8 mouse cellular contexts compared by ENCODE assay signal in genomic region chr7:141693591-141694273, GRCm38 (mm10). TPM values are rescaled to one million over a fixed set of nuclear protein-coding genes. Genes with fewer than 3 reads are reported as not detected.
DNase-seq lines count a peak whose midpoint lies in the region; ATAC-seq lines count a peak whose summit lies in the region.

No protein-coding gene starts in this region.

- H3K4me2 ChIP-seq in midbrain, embryonic 15.5 days = peak overlapping the region; percentile 44

- 48% methylated on average over 30 of the region's 30 CpGs for WGBS in limb, embryonic 10.5 days
- 58% methylated on average over 30 of the region's 30 CpGs for WGBS in midbrain, embryonic 15.5 days

- peak; percentile 17 for DNase-seq in adrenal gland, postnatal 25 days
- DNase-seq in adrenal gland, adult 8-10 months = no peak
- DNase-seq in WW6 (ENCODE audit: low read depth, low spot score) = peak; percentile 22
- DNase-seq in limb, embryonic 10.5 days (ENCODE audit: low spot score) = peak; percentile 51
- no peak for DNase-seq in MN1 (ENCODE audit: low spot score)
- DNase-seq in yolk sac, embryonic 10.5 days (ENCODE audit: low spot score) = no peak

- peak; percentile 14 to 33; a peak in 1 of 4 replicates for ATAC-seq in hematopoietic stem cell, adult 5-6 weeks (replicated peaks in 1 of 2; ENCODE audit: insufficient read depth in 1 of 2, low FRiP score in 2 of 2, low TSS enrichment in 1 of 2, low read depth in 1 of 2, poor library complexity in 2 of 2, severe bottlenecking in 2 of 2)
- ATAC-seq in midbrain, embryonic 15.5 days (replicated peaks) = no peak

- peaks cover 11% of the 10 kb centered on the region for H3K4me1 ChIP-seq in limb, embryonic 10.5 days
- no peaks in the 10 kb centered on the region for H3K4me1 ChIP-seq in midbrain, embryonic 15.5 days

- H3K9me3 ChIP-seq in limb, embryonic 10.5 days (replicated peaks) = no peaks in the 10 kb centered on the region
- no peaks in the 10 kb centered on the region for H3K9me3 ChIP-seq in midbrain, embryonic 15.5 days

- peak overlapping the region; percentile 32 for H3K4me3 ChIP-seq in limb, embryonic 10.5 days
- H3K4me3 ChIP-seq in midbrain, embryonic 15.5 days = no peak overlapping the region; the same call in 1 of the 2 replicates

- H3K36me3 ChIP-seq in limb, embryonic 10.5 days = no peaks in the 10 kb centered on the region
- H3K36me3 ChIP-seq in midbrain, embryonic 15.5 days (replicated peaks) = no peaks in the 10 kb centered on the region

- H3K9ac ChIP-seq in midbrain, embryonic 15.5 days = no peak overlapping the region

- peaks cover 15% of the 10 kb centered on the region for H3K27me3 ChIP-seq in limb, embryonic 10.5 days (ENCODE audit: low read depth, poor library complexity, severe bottlenecking)
- no peaks in the 10 kb centered on the region for H3K27me3 ChIP-seq in midbrain, embryonic 15.5 days (replicated peaks)

- no peak overlapping the region; the same call in 1 of the 2 replicates for H3K27ac ChIP-seq in limb, embryonic 10.5 days
- no peak overlapping the region for H3K27ac ChIP-seq in midbrain, embryonic 15.5 days

RNA-seq across cellular contexts. Expression of gene Muc2, which starts 3.6 kb away (rescaled TPM):
- total RNA-seq in adrenal gland, postnatal 25 days (2021) = 0.24 TPM in 1 of 2 replicates, not detected in the other
- total RNA-seq in adrenal gland, adult 8-10 months (2022) = 1 to 10 TPM in 2 of 4 experiments, under 1 TPM in 2; 0.24 to 2.2 (median 0.81) TPM
- total RNA-seq in hematopoietic stem cell, adult 5-6 weeks (2017) = not detected in 2 replicates
- polyA plus RNA-seq in limb, embryonic 10.5 days (2016; fragmentation: Nextera tagmentation; extraction: Ambion mirVana) = 0.05 and 0.29 TPM in 2 replicates
- 0.15 and 0.38 TPM in 2 replicates for polyA plus RNA-seq in midbrain, embryonic 15.5 days (2015; fragmentation: Nextera tagmentation; extraction: Ambion mirVana)

RNA-seq across cellular contexts. Expression of gene Muc6, which starts 38.6 kb away (rescaled TPM):
- not detected in 2 replicates for total RNA-seq in adrenal gland, postnatal 25 days (2021)
- not detected for total RNA-seq in adrenal gland, adult 8-10 months (2022)
- total RNA-seq in hematopoietic stem cell, adult 5-6 weeks (2017) = not detected in 2 replicates
- polyA plus RNA-seq in limb, embryonic 10.5 days (2016; fragmentation: Nextera tagmentation; extraction: Ambion mirVana) = 0.14 and 0.15 TPM in 2 replicates
- polyA plus RNA-seq in midbrain, embryonic 15.5 days (2015; fragmentation: Nextera tagmentation; extraction: Ambion mirVana) = 0.27 and 0.37 TPM in 2 replicates

Comparison
In these comparisons a context has a peak if more than half of its experiments do, and no peak if none do; other contexts are left out.
1. DNase-seq: peak in adrenal gland, postnatal 25 days (single experiment), WW6 (single experiment) and limb, embryonic 10.5 days (single experiment); none in adrenal gland, adult 8-10 months (single experiment), MN1 (single experiment) and yolk sac, embryonic 10.5 days (single experiment).